Mouse (Mus musculus) hindbrain, embryonic 14.5 days (tissue): Measurements from ENCODE around the gene Fam83g. TPM values are rescaled to one million over a fixed set of nuclear protein-coding genes. Genes with fewer than 3 reads are reported as not detected.

Experiments
- ATAC-seq: fragments of 200-750 bp; cut with Nextera tagmentation; 2 replicates; pipeline ENCODE4 v1.8.0; 2017; ENCODE audit warnings: moderate number of reproducible peaks, mild to moderate bottlenecking, moderate TSS enrichment, moderate library complexity; ENCODE audit not compliant: low FRiP score
- DNase-seq: peaks from one replicate; pipeline ENCODE4 v3.0.0-alpha.2; 2015; ENCODE audit warnings: low spot score
- H3K27ac ChIP-seq: fragments of 300-500 bp; sonication (generic); 2 replicates; pipeline ENCODE4 v1.5.1; 2014; ENCODE audit warnings: mild to moderate bottlenecking, moderate library complexity
- H3K27me3 ChIP-seq: fragments of 300-500 bp; sonication (generic); 2 replicates; pipeline ENCODE4 v1.6.1; 2014; ENCODE audit warnings: mild to moderate bottlenecking, low read length, mixed read lengths; ENCODE audit not compliant: control insufficient read depth, insufficient read depth
- H3K36me3 ChIP-seq: fragments of 300-500 bp; sonication (generic); replicated peaks from 2 replicates; pipeline ENCODE4 v1.6.1; 2014; ENCODE audit not compliant: control insufficient read depth, insufficient read depth
- H3K4me1 ChIP-seq: fragments of 300-500 bp; sonication (generic); replicated peaks from 2 replicates; pipeline ENCODE4 v1.6.1; 2014; ENCODE audit warnings: antibody characterized with exemption, low read length, mixed read lengths; ENCODE audit not compliant: control insufficient read depth, insufficient read depth
- H3K4me2 ChIP-seq: fragments of 300-500 bp; sonication (generic); replicated peaks from 2 replicates; pipeline ENCODE4 v1.6.1; 2014; ENCODE audit warnings: mild to moderate bottlenecking, moderate library complexity
- H3K4me3 ChIP-seq: fragments of 300-500 bp; sonication (generic); replicated peaks from 2 replicates; pipeline ENCODE4 v1.5.1; 2014; ENCODE audit warnings: mild to moderate bottlenecking, low read length
- H3K9ac ChIP-seq: fragments of 300-500 bp; sonication (generic); 2 replicates; pipeline ENCODE4 v1.6.1; 2014
- H3K9me3 ChIP-seq: fragments of 300-500 bp; sonication (generic); 2 replicates; pipeline ENCODE4 v1.6.1; 2016; ENCODE audit warnings: low read length; ENCODE audit not compliant: control insufficient read depth
- WGBS: fragments of 180-500 bp; shearing (Covaris S2); extraction: QIAGEN DNeasy Blood & Tissue Kit; methylation state at CpG from one replicate; pipeline ENCODE4 v1.1.7; 2014; 5-methylcytosine and 5-hydroxymethylcytosine counted together
- polyA plus RNA-seq: library from polyadenylated mRNA; unstranded; fragments of >200 nt; fragmentation: Nextera tagmentation; extraction: Ambion mirVana; gene quantifications from 2 replicates; pipeline ENCODE4 v1.2.1, GENCODE M21; 2014

The Fam83g gene
- polyA plus RNA-seq, 1 experiment from 2014 or later: 0.20 TPM

GRCm38 (mm10) chr11:61701696-61702095, 17.8 kb downstream of the Fam83g start:
- WGBS: 34% methylated on average over 5 of the region's 5 CpGs
- no peak overlapping the region for H3K4me3 ChIP-seq
- no peaks in the 10 kb centered on the region for H3K27me3 ChIP-seq
- no peak overlapping the region for H3K4me2 ChIP-seq
- no peaks in the 10 kb centered on the region for H3K4me1 ChIP-seq
- H3K36me3 ChIP-seq: no peaks in the 10 kb centered on the region
- no peak for ATAC-seq
- H3K27ac ChIP-seq: no peak overlapping the region
- H3K9ac ChIP-seq: no peak overlapping the region
- DNase-seq: no peak
- H3K9me3 ChIP-seq: no peaks in the 10 kb centered on the region

- no peak for ATAC-seq
- 95% methylated on average over 5 of the region's 5 CpGs for WGBS
- no peak overlapping the region for H3K4me3 ChIP-seq
Observed at GRCm38 (mm10) chr11:61702494-61702893, 18.6 kb downstream of the Fam83g start.

GRCm38 (mm10) chr11:61705581-61705980, 21.7 kb downstream of the Fam83g start:
- Histone ChIP-seq H3K27me3 (no peaks in the 10 kb centered on the region), H3K9me3 (no peaks in the 10 kb centered on the region), H3K27ac (no peak overlapping the region), H3K36me3 (no peaks in the 10 kb centered on the region), H3K4me2 (no peak overlapping the region), H3K4me1 (no peaks in the 10 kb centered on the region), H3K9ac (no peak overlapping the region), H3K4me3 (no peak overlapping the region)
- DNase-seq (no peak), ATAC-seq (no peak)
- WGBS: 93% methylated on average over 2 of the region's 2 CpGs

More at GRCm38 (mm10) chr11:61702494-61702893, 18.6 kb downstream of the Fam83g start:
- Histone ChIP-seq H3K9me3 (no peaks in the 10 kb centered on the region), H3K4me1 (no peaks in the 10 kb centered on the region), H3K4me2 (no peak overlapping the region), H3K36me3 (no peaks in the 10 kb centered on the region), H3K27me3 (no peaks in the 10 kb centered on the region), H3K9ac (no peak overlapping the region), H3K27ac (no peak overlapping the region)
- no peak for DNase-seq

DNA sequence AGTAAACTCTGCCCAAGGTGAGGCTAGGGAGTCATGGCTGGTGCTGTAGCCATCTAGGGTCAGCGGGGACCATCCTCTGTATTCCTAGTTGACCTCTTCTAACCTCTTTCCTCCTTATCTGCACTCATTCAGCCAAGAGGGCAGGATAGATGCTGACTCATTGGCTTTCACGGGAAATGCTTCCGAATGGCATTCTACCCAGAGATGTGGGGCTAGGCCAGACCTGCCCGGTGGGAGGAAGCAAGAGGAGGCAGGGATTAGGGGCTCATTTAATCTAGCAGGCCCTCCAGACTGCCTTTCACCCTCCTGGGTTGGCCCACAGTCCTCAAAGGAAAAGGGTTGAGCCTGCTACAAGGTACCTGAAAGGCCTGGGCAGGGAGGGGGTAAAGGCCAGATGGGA, 22.3 kb downstream of the Fam83g start:
- H3K36me3 ChIP-seq: no peaks in the 10 kb centered on the region
- H3K27ac ChIP-seq: no peak overlapping the region
- no peaks in the 10 kb centered on the region for H3K27me3 ChIP-seq
- no peak overlapping the region for H3K9ac ChIP-seq
- DNase-seq: no peak
- WGBS: 73% methylated on average over 4 of the region's 4 CpGs
- no peak for ATAC-seq
- H3K4me3 ChIP-seq: no peak overlapping the region
- H3K4me1 ChIP-seq: no peaks in the 10 kb centered on the region
- no peaks in the 10 kb centered on the region for H3K9me3 ChIP-seq
- no peak overlapping the region for H3K4me2 ChIP-seq

GRCm38 (mm10) chr11:61708928-61709327, 25.0 kb downstream of the Fam83g start:
- 68% methylated on average over 3 of the region's 3 CpGs for WGBS
- H3K4me1 ChIP-seq: no peaks in the 10 kb centered on the region
- DNase-seq: no peak
- H3K27me3 ChIP-seq: no peaks in the 10 kb centered on the region
- H3K9ac ChIP-seq: no peak overlapping the region
- no peak for ATAC-seq
- no peak overlapping the region for H3K4me3 ChIP-seq
- H3K36me3 ChIP-seq: no peaks in the 10 kb centered on the region
- H3K9me3 ChIP-seq: no peaks in the 10 kb centered on the region
- no peak overlapping the region for H3K4me2 ChIP-seq
- no peak overlapping the region for H3K27ac ChIP-seq

- Histone ChIP-seq H3K9me3 (no peaks in the 10 kb centered on the region), H3K27me3 (no peaks in the 10 kb centered on the region), H3K4me2 (no peak overlapping the region), H3K4me3 (no peak overlapping the region), H3K9ac (no peak overlapping the region; the same call in 1 of the 2 replicates), H3K4me1 (no peaks in the 10 kb centered on the region), H3K36me3 (no peaks in the 10 kb centered on the region), H3K27ac (no peak overlapping the region)
- 60% methylated on average over 15 of the region's 15 CpGs for WGBS
- no peak for DNase-seq
- ATAC-seq: no peak
Observed at GRCm38 (mm10) chr11:61713157-61713855, 29.4 kb downstream of the Fam83g start.

DNA sequence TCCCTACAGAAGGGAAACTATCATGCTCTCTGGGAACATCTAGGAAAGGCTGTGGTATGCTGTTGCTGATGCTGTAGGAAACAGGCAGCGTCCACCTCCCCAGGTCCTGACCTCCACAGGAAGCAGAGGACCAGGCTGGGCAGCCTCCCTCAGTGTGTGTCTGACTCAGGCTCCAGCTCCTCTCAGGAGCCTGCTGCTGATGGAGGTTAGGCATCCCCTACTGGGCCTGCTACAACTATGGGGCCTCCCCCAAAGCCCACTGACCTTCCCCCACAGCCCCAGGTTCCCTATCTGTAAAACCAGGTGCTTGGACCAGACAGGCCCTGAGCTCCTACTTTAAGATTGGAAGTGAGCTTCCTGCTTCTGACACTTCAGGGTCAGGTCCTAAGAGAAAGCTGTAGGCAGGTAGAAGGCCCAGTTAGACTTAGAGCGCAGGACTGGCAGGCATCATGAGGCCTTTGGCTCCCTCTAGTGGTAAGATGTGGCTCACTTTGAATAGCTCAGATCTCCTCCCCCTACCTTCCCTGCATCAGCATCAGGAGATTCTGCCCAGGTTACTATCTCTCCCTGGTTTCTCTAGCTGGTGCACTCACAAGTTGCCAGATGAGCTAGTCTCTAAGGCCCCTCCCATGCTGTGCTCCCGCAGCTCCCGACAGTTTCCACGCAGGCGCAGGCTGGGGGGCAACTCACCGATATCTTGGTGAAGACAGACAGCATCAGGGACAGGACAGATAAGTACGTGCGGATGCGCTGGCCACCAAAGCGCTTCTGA, 30.6 kb downstream of the Fam83g start:
- Histone ChIP-seq H3K9me3 (no peaks in the 10 kb centered on the region), H3K4me1 (no peaks in the 10 kb centered on the region), H3K4me3 (no peak overlapping the region), H3K4me2 (no peak overlapping the region), H3K27me3 (no peaks in the 10 kb centered on the region), H3K9ac (no peak overlapping the region; the same call in 1 of the 2 replicates), H3K27ac (no peak overlapping the region), H3K36me3 (no peaks in the 10 kb centered on the region)
- peak; percentile 96 for DNase-seq
- WGBS: 46% methylated on average over 11 of the region's 11 CpGs
- ATAC-seq: peak; percentile 87

DNA sequence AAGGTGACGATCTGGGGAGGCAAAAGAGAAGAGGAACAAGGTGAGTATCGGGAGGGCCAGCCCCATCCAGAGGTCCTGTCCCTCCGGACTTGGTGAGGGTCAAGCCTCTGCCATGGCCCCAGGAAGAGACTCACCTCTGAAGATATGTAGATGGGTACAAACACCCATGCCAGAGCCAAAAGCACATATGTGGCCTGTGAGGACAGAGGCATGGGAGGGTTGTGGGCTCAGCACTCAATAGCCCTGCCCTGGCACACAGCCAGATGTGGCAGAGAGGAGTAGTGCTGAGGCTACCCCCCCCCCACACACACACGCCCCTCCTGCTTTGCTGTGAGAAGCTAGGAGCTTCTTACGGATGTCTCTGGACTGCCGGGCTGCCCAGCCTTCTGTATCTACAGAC, 31.2 kb downstream of the Fam83g start:
- Histone ChIP-seq H3K36me3 (no peaks in the 10 kb centered on the region), H3K4me3 (no peak overlapping the region), H3K9ac (no peak overlapping the region), H3K4me2 (no peak overlapping the region), H3K9me3 (no peaks in the 10 kb centered on the region), H3K4me1 (no peaks in the 10 kb centered on the region), H3K27me3 (no peaks in the 10 kb centered on the region), H3K27ac (no peak overlapping the region)
- 64% methylated on average over 6 of the region's 6 CpGs for WGBS
- ATAC-seq (no peak), DNase-seq (no peak)

GRCm38 (mm10) chr11:61717990-61718389, 34.1 kb downstream of the Fam83g start:
- H3K4me1 ChIP-seq: no peaks in the 10 kb centered on the region
- no peak overlapping the region for H3K27ac ChIP-seq
- ATAC-seq: no peak
- H3K9me3 ChIP-seq: no peaks in the 10 kb centered on the region
- WGBS: 62% methylated on average over 5 of the region's 5 CpGs
- no peak for DNase-seq
- H3K9ac ChIP-seq: no peak overlapping the region
- H3K4me3 ChIP-seq: no peak overlapping the region
- no peaks in the 10 kb centered on the region for H3K27me3 ChIP-seq
- H3K36me3 ChIP-seq: no peaks in the 10 kb centered on the region
- H3K4me2 ChIP-seq: no peak overlapping the region
